Mouse (Mus musculus) intestine, embryonic 16.5 days (tissue): ENCODE measurements around the gene Vmn1r45. TPM values are rescaled to one million over a fixed set of nuclear protein-coding genes. Genes with fewer than 3 reads are reported as not detected.

Experiments
- polyA plus RNA-seq: library from polyadenylated mRNA; unstranded; fragments of >200 nt; fragmentation: Nextera tagmentation; extraction: Ambion mirVana; gene quantifications from 2 replicates; pipeline ENCODE4 v1.2.1, GENCODE M21; 2015

Gene Vmn1r45
- polyA plus RNA-seq, 1 experiment from 2014 or later: not detected

Other genes starting within 250 kb of the Vmn1r45 start
- gene Vmn1r40, start 233.1 kb downstream of the Vmn1r45 start, polyA plus RNA-seq: not detected in 2 replicates
- gene Vmn1r41, start 199.8 kb downstream of the Vmn1r45 start, polyA plus RNA-seq: not detected in 2 replicates
- gene Vmn1r42, start 64.2 kb downstream of the Vmn1r45 start, polyA plus RNA-seq: not detected in 2 replicates
- gene Vmn1r43, start 64.2 kb downstream of the Vmn1r45 start, polyA plus RNA-seq: not detected in 2 replicates
- not detected in 2 replicates for gene Vmn1r44, start 56.9 kb downstream of the Vmn1r45 start, polyA plus RNA-seq
- gene Vmn1r46, start 28.7 kb upstream of the Vmn1r45 start, polyA plus RNA-seq: not detected in 2 replicates
- gene Vmn1r47, start 75.5 kb upstream of the Vmn1r45 start, polyA plus RNA-seq: not detected in 2 replicates
- not detected in 2 replicates for gene Vmn1r48, start 96.2 kb upstream of the Vmn1r45 start, polyA plus RNA-seq
- gene Vmn1r49, start 137.9 kb upstream of the Vmn1r45 start, polyA plus RNA-seq: not detected in 2 replicates
- gene Vmn1r50, start 160.8 kb upstream of the Vmn1r45 start, polyA plus RNA-seq: not detected in 2 replicates
- not detected in 2 replicates for gene Vmn1r51, start 182.0 kb upstream of the Vmn1r45 start, polyA plus RNA-seq
- gene Vmn1r52, start 234.2 kb upstream of the Vmn1r45 start, polyA plus RNA-seq: not detected in 2 replicates